Mouse (Mus musculus) kidney, postnatal 14 days (tissue): ENCODE results near the gene Spindoc.
A peak's percentile ranks its signal among the peaks of the same experiment; 100 is the strongest.
"Not testable (repeated sequence)": the region's sequence is repeated elsewhere in the genome, so short reads cannot be mapped to it uniquely, and the experiment has no call there.

Experiments used
- DNase-seq: peaks from one replicate; pipeline ENCODE4 v3.0.0; 2022; ENCODE audit warnings: mixed read lengths

The Spindoc gene

GRCm38 (mm10) chr19:7398898-7399297 lies 16.1 kb upstream of the Spindoc start:
- not testable (repeated sequence) for DNase-seq

- peak; percentile 42 for DNase-seq
Observed at GRCm38 (mm10) chr19:7396867-7397826, 14.4 kb upstream of the Spindoc start.

GRCm38 (mm10) chr19:7388488-7388887 lies 5.7 kb upstream of the Spindoc start:
- DNase-seq: no peak

- DNase-seq: no peak
Observed at GRCm38 (mm10) chr19:7386042-7386441, 3.2 kb upstream of the Spindoc start.

DNA sequence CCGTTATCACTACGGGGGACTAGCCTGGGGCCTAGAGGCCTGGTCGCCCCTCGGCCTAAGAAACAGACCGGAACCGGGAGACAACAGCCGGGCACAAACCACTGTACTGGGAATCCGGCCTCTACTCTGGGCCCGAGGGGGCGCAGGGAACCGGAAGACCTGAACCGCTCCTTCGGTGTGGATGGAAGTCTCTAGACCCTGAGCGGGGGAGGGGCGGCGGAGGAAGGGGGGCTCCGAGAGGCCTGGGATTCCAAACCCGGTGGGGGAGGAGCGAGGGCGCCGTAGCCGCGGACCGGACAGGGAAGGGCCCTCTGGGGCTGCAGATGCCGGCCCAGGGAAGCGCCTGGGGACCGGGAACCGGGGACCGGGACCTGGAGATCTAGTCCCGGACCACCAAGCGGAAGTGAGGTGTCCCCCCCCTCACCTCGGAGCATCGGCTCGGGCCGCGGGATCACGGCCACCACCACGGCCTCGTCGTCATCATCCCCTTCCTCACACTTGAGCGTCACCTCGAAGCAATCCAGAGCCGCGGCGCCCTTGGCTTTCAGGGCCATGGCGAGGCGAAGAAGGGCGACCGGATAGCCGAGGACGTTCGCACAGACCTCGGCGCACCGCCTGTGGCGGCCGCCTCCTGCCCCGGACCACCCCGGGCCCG lies 419 bp downstream of the Spindoc start:
- peak; percentile 83 for DNase-seq

DNA sequence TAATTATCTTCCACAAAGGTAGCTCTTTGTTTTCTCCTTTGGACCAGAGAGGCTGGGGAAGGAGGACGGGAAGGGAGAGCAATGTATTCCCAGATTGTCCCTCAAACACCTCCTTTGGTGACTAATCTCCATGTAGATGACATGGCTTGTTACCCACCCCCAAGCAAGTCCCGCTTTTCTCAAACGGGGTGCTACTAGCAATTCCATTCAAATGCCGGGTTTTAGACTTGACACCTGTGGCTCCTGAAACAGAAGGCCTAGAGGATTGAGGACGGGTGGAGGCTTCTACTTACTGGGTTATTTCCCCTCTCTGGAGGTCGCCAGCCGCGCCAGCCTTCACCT lies 917 bp downstream of the Spindoc start:
- DNase-seq: no peak

DNA sequence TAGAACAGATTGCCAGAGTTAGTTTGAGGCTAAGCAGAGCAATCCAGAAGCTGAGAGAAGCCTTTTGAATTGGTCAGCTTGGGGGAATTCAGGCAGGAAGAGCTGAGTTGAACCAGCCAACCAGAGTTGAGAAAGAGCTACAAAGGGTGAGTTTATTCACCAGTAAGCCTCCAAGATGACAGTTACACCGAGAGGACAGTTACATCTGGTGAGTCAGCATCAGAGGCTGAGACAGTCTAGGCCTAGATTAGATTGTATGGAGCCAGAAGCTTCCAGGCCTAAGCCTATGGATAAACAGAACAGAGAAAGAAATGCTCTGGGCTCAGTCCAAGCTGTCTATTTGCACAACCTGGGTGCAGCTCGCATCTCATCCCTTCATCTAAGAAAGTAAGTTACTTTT lies 5.2 kb downstream of the Spindoc start:
- DNase-seq: no peak

DNA sequence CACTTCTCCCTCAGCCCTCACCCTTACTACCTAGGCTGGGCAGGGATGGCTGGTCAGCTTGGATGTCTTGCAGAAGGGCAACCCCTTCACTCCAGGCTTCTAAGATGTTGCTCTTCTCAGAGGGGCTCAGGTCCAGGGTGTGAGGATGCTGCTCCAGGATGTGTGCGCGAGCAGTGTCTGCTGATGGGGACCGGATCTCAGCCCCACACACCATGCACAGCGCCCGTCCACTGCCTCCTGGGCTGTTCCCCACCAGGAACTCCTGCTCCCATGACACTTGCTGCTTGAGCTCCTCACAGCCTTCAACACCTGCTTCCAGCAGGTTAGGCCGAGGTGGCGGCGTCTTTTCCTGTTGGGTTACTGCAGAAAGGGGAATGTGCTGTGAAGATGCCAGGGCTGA lies 8.3 kb downstream of the Spindoc start:
- no peak for DNase-seq

DNA sequence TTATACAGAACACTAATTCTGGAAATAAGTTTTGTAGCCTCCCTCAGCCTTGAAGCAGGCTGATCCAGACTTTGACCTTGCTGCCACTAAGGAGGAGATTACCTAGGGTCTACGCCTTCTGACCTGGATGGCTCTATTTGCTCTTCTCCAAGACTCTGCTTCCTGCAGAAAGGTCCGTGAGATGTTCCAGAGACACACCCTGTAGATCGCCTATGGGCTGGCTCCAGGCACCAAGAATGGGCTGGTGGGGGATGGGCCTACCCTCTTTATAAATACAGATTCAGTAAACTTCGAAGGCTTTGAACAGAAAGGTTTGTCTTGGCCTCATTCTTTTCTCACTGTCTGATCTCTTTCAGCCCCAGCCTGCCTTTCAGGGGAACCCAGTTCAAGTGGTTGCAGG lies 13.3 kb downstream of the Spindoc start:
- DNase-seq: not testable (repeated sequence)

GRCm38 (mm10) chr19:7353636-7354035 lies 29.2 kb downstream of the Spindoc start:
- DNase-seq: no peak

DNA sequence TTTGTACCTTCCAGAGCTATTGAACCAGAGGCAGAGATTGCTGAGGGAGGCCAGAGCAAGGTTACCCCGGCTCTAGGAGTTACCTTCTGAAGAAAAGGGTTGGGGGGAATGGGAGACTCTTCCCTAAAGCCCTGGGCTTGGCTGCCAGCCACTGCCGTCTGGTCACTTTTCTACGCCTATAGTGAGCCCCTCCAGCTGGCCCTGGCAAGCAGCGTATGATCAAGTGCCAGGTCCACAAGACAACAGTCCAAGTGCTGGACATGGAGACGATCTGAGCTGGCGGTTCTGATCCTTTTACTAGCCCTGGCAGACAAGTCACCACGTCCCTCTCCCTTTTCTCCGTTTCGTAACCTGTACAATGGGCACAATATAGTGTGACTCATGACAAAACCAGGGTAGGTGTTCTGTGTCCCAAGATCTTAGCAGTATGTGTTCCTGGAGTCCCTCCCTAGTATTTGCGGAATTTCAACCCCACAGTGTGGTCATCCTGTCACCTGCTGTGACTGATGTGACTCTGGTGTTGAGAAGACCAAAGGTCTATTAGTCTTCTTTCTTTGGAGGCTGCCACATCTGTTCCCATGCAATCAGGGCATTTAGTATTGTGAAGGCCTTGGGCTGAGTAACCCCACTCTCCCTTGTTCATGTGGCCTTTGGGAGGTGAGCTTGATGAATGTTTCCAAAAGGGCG lies 29.8 kb downstream of the Spindoc start:
- DNase-seq: no peak

DNA sequence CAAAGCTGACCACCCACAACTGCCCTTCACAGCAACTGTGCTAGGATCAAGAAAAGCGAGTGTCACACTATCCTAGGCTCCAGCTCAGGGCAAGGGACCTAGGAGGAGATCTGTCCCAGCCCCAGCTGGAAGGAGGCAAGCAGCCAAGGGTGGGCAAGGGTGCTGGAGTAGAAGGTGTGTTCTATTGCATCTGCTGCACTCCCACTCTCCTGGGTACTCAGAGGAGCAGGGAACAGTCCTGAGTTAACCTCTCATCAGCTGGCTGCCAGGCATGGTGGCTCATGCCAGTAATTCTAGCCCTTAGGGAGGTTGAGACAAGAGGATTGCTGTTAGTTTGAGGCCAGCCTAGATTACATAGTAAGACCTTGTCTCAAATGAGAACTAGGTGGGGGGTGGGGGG lies 32.8 kb downstream of the Spindoc start:
- DNase-seq: no peak

DNA sequence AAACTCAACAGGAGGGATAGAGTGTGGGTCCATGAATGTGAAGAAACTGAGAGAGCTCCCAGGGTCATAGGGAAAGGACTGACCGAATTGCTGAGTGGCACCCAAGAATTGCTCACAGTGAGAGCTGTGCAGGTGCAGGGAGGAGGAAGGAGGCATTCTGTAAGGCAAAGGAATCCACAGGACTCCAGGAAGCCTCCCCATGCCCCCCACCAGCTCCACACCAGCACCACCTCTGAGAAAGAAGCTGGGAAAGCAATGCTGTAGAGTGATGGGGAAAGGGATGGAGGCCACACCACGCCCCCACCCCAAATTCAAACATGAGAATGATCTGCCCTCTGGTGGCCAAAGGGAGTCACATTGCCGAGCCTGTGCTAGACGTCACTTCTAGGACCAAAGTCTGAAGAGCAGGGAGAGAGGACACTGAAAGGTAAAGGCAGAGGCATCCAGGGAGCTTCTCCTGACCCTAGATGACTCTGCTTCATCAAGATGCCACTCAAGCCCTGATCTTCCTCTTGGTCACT lies 37.5 kb downstream of the Spindoc start:
- peak; percentile 66 for DNase-seq

- DNase-seq: no peak
Observed at GRCm38 (mm10) chr19:7342646-7343045, 40.1 kb downstream of the Spindoc start.

DNA sequence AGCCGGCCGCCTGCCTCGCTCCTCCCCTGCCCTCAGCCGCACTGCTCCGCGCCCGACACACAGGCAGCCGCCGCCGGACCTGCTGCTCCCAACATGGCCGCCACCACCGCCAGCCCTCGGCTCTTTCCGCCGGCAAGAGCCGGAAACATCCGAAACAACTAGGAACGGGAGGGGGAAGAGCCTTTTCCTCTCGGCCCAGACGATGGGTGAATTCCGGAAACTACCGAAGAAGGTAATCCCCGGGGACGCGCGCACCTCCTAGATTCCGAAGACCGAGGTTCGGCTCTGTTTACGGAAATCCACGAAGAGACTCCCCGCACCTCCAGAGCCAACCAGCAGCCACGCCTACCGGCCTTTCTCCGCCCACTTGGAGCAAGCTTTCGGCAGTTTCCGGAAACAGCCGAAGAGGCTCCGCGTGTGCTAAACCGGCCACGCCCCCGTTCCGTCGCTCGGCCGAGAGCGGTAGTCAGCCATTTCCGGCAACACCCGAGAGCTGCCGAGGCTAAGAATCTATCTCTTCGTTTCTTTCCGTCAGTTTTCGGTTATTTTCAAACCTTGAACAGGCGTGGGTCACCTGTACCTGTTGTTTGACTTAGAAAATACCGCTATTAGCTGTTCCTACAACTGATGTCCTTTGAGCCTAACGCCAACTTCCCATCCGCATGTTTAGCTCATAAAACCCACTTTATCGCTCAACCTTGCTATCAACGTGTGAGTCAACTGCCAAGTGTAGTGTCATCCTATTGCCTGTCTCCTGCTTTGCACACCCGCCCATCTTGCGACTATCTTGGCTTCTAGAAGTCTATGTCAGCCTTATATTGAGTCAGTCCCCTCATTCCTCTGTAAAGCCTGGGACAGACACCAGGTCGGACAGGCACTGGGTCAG lies 41.0 kb downstream of the Spindoc start, which contains the start of gene Mark2:
Gene Mark2, minus strand, starts transcription at position 349 of the 886 bp plus-strand sequence.
- peak; percentile 100 for DNase-seq

GRCm38 (mm10) chr19:7340780-7341475 lies 41.9 kb downstream of the Spindoc start:
- DNase-seq: no peak

DNA sequence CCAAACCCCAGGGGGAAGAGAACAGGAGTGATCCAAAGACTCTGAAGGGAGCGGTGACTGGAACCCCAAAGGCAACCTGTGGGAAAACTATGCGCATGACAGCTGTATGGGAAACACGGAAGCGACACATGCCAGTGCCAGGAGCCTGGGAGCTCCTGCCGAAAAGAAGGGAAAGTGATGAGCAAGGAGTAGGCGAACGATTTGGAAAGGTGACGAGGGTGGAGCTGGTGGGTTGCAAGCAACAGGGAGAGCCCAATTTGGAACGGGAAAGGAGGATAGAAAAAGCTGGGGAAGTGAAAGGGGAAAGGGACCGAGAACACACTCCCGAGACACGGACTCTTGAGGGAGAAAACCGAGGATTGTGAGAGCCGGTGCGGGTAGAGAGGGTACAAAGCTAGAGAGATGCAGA lies 42.4 kb downstream of the Spindoc start:
- peak; percentile 35 for DNase-seq

DNA sequence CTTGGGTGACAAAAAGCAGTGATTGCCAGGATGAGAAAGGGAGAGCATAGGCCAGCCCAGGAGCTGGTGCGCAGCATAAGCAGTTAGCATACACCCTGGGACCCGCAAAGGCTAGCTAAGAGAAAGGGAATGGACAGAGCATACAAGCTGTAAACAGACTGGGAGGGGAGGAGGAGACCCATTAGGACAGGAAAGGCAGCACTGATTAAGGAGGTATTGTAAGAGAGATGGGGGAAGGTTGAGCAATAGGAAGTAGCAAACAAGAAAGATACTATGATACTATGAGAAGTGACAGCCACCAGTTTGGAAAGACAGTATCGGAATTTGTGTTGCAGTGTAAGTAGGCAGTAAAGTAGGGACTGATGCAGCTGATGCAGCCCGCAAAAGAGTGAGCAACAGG lies 42.9 kb downstream of the Spindoc start:
- DNase-seq: no peak

DNA sequence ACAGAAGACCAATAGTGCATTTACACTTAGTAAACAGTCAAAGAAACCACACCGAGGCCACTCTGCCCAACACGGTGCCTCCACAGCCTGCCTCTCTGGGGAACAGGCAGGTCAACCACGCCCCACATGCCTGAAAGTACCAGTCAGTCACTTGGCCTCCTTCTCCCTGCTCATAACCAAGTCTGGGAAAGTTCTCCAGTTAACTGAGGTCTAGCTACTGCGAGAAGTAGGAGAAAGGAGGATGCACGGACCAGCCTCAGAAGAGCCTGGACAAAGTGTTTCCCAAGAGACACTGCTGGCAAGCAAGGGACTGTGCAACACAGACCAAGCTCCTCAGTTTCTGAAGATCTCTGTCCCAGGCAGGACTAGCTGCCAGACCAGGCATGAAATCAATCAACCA lies 43.8 kb downstream of the Spindoc start:
- peak; percentile 52 for DNase-seq

DNA sequence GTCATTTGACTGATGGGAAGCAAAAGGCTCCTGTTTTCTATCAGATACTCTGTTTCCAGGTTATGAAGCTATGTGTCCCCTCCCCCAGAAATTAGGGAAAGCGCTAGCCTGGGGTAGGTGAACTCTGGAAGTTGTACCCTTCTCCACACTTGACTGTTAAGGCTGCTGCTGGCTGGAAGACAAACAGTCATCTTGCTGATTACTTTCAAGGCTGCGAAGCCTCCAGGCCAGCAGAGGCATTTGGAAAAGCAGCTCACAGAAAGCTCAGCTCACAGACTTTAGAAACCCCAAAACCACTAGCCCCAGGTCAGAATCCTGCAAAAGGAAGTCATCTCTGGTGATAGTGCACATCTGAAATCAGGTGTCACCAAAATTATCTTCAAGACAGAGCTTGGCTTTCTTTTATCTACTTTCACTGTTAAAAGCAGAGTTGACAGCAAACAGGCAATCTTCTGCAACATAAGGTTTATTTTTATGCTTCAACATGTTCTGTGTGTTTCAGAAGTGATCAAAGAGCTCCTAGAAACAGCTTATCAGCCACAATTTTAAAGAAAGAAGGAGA lies 44.9 kb downstream of the Spindoc start:
- DNase-seq: no peak

GRCm38 (mm10) chr19:7335656-7336055 lies 47.1 kb downstream of the Spindoc start:
- no peak for DNase-seq
